In the genomic region with DNA sequence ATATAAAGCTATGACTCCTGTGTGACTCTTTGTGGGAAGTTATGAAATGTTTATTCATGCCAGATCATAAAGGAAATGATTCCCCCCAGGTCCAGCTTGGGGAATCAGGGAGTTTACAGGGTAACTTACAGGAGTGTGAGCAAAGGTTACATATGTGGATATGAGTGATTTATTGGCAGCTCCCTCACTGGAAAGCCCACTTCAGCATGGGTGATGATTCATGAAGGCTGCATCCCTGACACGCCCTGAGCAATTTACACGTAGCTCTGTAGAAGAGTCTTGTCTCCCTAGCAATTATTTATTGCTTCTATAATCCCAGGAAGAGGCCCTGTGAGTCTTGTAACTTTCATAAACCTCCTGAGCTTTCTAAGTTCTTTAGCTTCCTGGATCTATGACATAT, we compare ENCODE assay signal across 32 mouse cellular contexts. TPM values are rescaled to one million over a fixed set of nuclear protein-coding genes. Genes with fewer than 3 reads are reported as not detected.
DNase-seq lines count a peak whose midpoint lies in the region; ATAC-seq lines count a peak whose summit lies in the region.
"Had no signal": no experiment of that assay in that cellular context is flagged by ENCODE, and none has a peak within 500 bp of the region (broad histone marks: within the 10 kb centered on the region; RNA-seq: fewer than 3 reads in every experiment).

No protein-coding gene starts in this region.

- no peak for DNase-seq in neural tube, embryonic 10.5 days (ENCODE audit: extremely low spot score, low spot score)
- peak; percentile 18 for DNase-seq in mesoderm, embryonic 11.5 days (ENCODE audit: low read depth, low spot score)
- DNase-seq in left cerebral cortex, adult 9 months (ENCODE audit: low spot score in 2 of 2): no peak
- DNase-seq: adrenal gland, postnatal 14 days; cerebellum, adult 11 months; cerebellum, adult 9-11 months; gastrocnemius, postnatal 14 days; heart, adult 18-20 months; kidney, adult 9 months; kidney, postnatal 14 days; liver, embryonic 13.5 days; lung, adult 18-20 months; lung, postnatal 4 days; right cerebral cortex, adult 18-20 months; thymus, adult 2 months; thymus, postnatal 36 days had no signal

- no peaks in the 10 kb centered on the region for H3K4me1 ChIP-seq in neural tube, embryonic 14.5 days (ENCODE audit: control insufficient read depth, insufficient read depth, low read length)
- H3K4me1 ChIP-seq in intestine, embryonic 15.5 days (replicated peaks): 0 out of 2 replicates have a peak, but pooled peaks cover 2% of the 10 kb centered on the region
- no peaks in the 10 kb centered on the region for H3K4me1 ChIP-seq in kidney, embryonic 14.5 days (ENCODE audit: control insufficient read depth, insufficient read depth, low read length)
- H3K4me1 ChIP-seq: embryonic facial prominence, embryonic 10.5 days; embryonic facial prominence, embryonic 15.5 days; forebrain, embryonic 12.5 days; hindbrain, embryonic 15.5 days; limb, embryonic 15.5 days; liver, embryonic 13.5 days; midbrain, embryonic 13.5 days had no signal

- no peak overlapping the region for H3K27ac ChIP-seq in neural tube, embryonic 14.5 days (ENCODE audit: low read depth, low read length)
- no peak overlapping the region for H3K27ac ChIP-seq in intestine, embryonic 15.5 days
- H3K27ac ChIP-seq in kidney, embryonic 14.5 days (ENCODE audit: low read depth, low read length): no peak overlapping the region
- H3K27ac ChIP-seq: embryonic facial prominence, embryonic 10.5 days; embryonic facial prominence, embryonic 15.5 days; forebrain, embryonic 12.5 days; hindbrain, embryonic 15.5 days; limb, embryonic 15.5 days; liver, embryonic 13.5 days; midbrain, embryonic 13.5 days had no signal

- H3K9me3 ChIP-seq in neural tube, embryonic 14.5 days (ENCODE audit: control insufficient read depth, low read length): no peaks in the 10 kb centered on the region
- H3K9me3 ChIP-seq in intestine, embryonic 15.5 days: no peaks in the 10 kb centered on the region
- H3K9me3 ChIP-seq in kidney, embryonic 14.5 days (ENCODE audit: control insufficient read depth, low read length): no peaks in the 10 kb centered on the region
- H3K9me3 ChIP-seq: embryonic facial prominence, embryonic 10.5 days; embryonic facial prominence, embryonic 15.5 days; forebrain, embryonic 12.5 days; G1E; heart, embryonic 12.5 days; hindbrain, embryonic 15.5 days; limb, embryonic 15.5 days; liver, embryonic 13.5 days; megakaryocyte, embryonic 14.5 days; midbrain, embryonic 13.5 days had no signal

- no peak overlapping the region for H3K4me3 ChIP-seq in neural tube, embryonic 14.5 days (ENCODE audit: low read depth, low read length)
- H3K4me3 ChIP-seq in intestine, embryonic 15.5 days (replicated peaks): no peak overlapping the region
- no peak overlapping the region for H3K4me3 ChIP-seq in kidney, embryonic 14.5 days (ENCODE audit: low read length)
- H3K4me3 ChIP-seq: embryonic facial prominence, embryonic 10.5 days; embryonic facial prominence, embryonic 15.5 days; forebrain, embryonic 12.5 days; heart, embryonic 12.5 days; hindbrain, embryonic 15.5 days; limb, embryonic 15.5 days; liver, embryonic 13.5 days; megakaryocyte, embryonic 14.5 days; midbrain, embryonic 13.5 days had no signal

- WGBS in neural tube, embryonic 14.5 days: 39% methylated on average over 2 of the region's 2 CpGs
- WGBS in intestine, embryonic 15.5 days: 30% methylated on average over 2 of the region's 2 CpGs
- 37% methylated on average over 2 of the region's 2 CpGs for whole genome bisulfite sequencing in kidney, embryonic 14.5 days

- peak; percentile 34; the same call in 1 of the 2 replicates for ATAC-seq in neural tube, embryonic 14.5 days (ENCODE audit: low read depth)
- ATAC-seq in intestine, embryonic 15.5 days: peak; percentile 95
- no peak for ATAC-seq in granulocyte monocyte progenitor cell, adult 5-6 weeks (replicated peaks; ENCODE audit: poor library complexity, severe bottlenecking)
- ATAC-seq in kidney, embryonic 14.5 days (ENCODE audit: low FRiP score, low TSS enrichment): no peak
- ATAC-seq: inflammation-experienced regulatory T-cells, adult 6 months; lung, postnatal 0 days; midbrain, embryonic 13.5 days; Patski had no signal

- no peaks in the 10 kb centered on the region for H3K27me3 ChIP-seq in neural tube, embryonic 14.5 days (ENCODE audit: control insufficient read depth, insufficient read depth, low read length)
- H3K27me3 ChIP-seq in intestine, embryonic 15.5 days (replicated peaks): no peaks in the 10 kb centered on the region
- no peaks in the 10 kb centered on the region for H3K27me3 ChIP-seq in kidney, embryonic 14.5 days (ENCODE audit: control insufficient read depth, insufficient read depth, low read length)
- H3K27me3 ChIP-seq: embryonic facial prominence, embryonic 15.5 days; forebrain, embryonic 12.5 days; heart, embryonic 12.5 days; hindbrain, embryonic 15.5 days; limb, embryonic 15.5 days; liver, embryonic 13.5 days; megakaryocyte, embryonic 14.5 days; midbrain, embryonic 13.5 days; Patski had no signal

- H3K9ac ChIP-seq in neural tube, embryonic 14.5 days (replicated peaks; ENCODE audit: low read depth, low read length): no peak overlapping the region
- no peak overlapping the region for H3K9ac ChIP-seq in intestine, embryonic 15.5 days
- H3K9ac ChIP-seq in kidney, embryonic 14.5 days (ENCODE audit: low read depth, low read length): no peak overlapping the region
- H3K9ac ChIP-seq: embryonic facial prominence, embryonic 15.5 days; forebrain, embryonic 12.5 days; heart, embryonic 12.5 days; hindbrain, embryonic 15.5 days; limb, embryonic 15.5 days; liver, embryonic 13.5 days; midbrain, embryonic 13.5 days had no signal

- H3K36me3 ChIP-seq in neural tube, embryonic 14.5 days (ENCODE audit: control insufficient read depth, insufficient read depth, low read length): no peaks in the 10 kb centered on the region
- H3K36me3 ChIP-seq in intestine, embryonic 15.5 days: no peaks in the 10 kb centered on the region
- no peaks in the 10 kb centered on the region for H3K36me3 ChIP-seq in kidney, embryonic 14.5 days (ENCODE audit: control insufficient read depth, insufficient read depth, low read length)
- H3K36me3 ChIP-seq: embryonic facial prominence, embryonic 10.5 days; embryonic facial prominence, embryonic 15.5 days; forebrain, embryonic 12.5 days; G1E; heart, embryonic 12.5 days; hindbrain, embryonic 15.5 days; limb, embryonic 15.5 days; liver, embryonic 13.5 days; midbrain, embryonic 13.5 days had no signal

- no peak overlapping the region for H3K4me2 ChIP-seq in neural tube, embryonic 14.5 days (ENCODE audit: low read depth, low read length)
- no peak overlapping the region for H3K4me2 ChIP-seq in intestine, embryonic 15.5 days (replicated peaks)
- H3K4me2 ChIP-seq in kidney, embryonic 14.5 days (replicated peaks; ENCODE audit: low read depth, low read length): no peak overlapping the region
- H3K4me2 ChIP-seq: embryonic facial prominence, embryonic 15.5 days; forebrain, embryonic 12.5 days; heart, embryonic 12.5 days; hindbrain, embryonic 15.5 days; limb, embryonic 15.5 days; liver, embryonic 13.5 days; midbrain, embryonic 13.5 days had no signal

RNA-seq across cellular contexts. Expression of gene Mrc1, which starts 50.1 kb away (rescaled TPM):
- 0.16 and 7.2 TPM in 2 replicates for polyA plus RNA-seq in neural tube, embryonic 14.5 days (2014; fragmentation: Nextera tagmentation; extraction: Ambion mirVana)
- 6.5 and 7.0 TPM in 2 replicates for polyA plus RNA-seq in intestine, embryonic 15.5 days (2015; fragmentation: Nextera tagmentation; extraction: Ambion mirVana)
- total RNA-seq in granulocyte monocyte progenitor cell, adult 5-6 weeks (2014; fragmentation: Nextera tagmentation): 0.88 and 1.4 TPM in 2 replicates
- 0.82 and 1.1 TPM in 2 replicates for total RNA-seq in granulocyte monocyte progenitor cell, adult 5-6 weeks (2017)
- polyA plus RNA-seq in kidney, embryonic 14.5 days (2014; fragmentation: Nextera tagmentation; extraction: Ambion mirVana): 3.9 and 5.0 TPM in 2 replicates
- polyA plus RNA-seq: G1E had no signal

Comparison
In these comparisons a context has a peak if more than half of its experiments do, and no peak if none do; other contexts are left out.
1. ATAC-seq: peak in neural tube, embryonic 14.5 days (single experiment) and intestine, embryonic 15.5 days (single experiment); none in granulocyte monocyte progenitor cell, adult 5-6 weeks (single experiment) and kidney, embryonic 14.5 days (single experiment).